Mouse (Mus musculus) limb, embryonic 12.5 days (tissue): ENCODE data around the gene Rnd1. TPM values are rescaled to one million over a fixed set of nuclear protein-coding genes. Genes with fewer than 3 reads are reported as not detected.

Source experiments
- ATAC-seq: fragments of 200-750 bp; cut with Nextera tagmentation; 2 replicates; pipeline ENCODE4 v1.8.0; 2017; ENCODE audit warnings: low read depth, moderate TSS enrichment; ENCODE audit not compliant: insufficient number of reproducible peaks, insufficient read depth, low FRiP score, low TSS enrichment
- H3K27ac ChIP-seq: fragments of 300-500 bp; sonication (generic); 2 replicates; pipeline ENCODE4 v1.5.1; 2016; ENCODE audit warnings: mild to moderate bottlenecking, moderate library complexity
- H3K27me3 ChIP-seq: fragments of 300-500 bp; sonication (generic); 2 replicates; pipeline ENCODE4 v1.6.1; 2016; ENCODE audit warnings: mild to moderate bottlenecking, moderate library complexity
- H3K36me3 ChIP-seq: fragments of 300-500 bp; sonication (generic); 2 replicates; pipeline ENCODE4 v1.6.1; 2016; ENCODE audit warnings: mild to moderate bottlenecking, moderate library complexity
- H3K4me1 ChIP-seq: fragments of 300-500 bp; sonication (generic); replicated peaks from 2 replicates; pipeline ENCODE4 v1.6.1; 2016
- H3K4me2 ChIP-seq: fragments of 300-500 bp; sonication (generic); 2 replicates; pipeline ENCODE4 v1.6.1; 2016; ENCODE audit warnings: mild to moderate bottlenecking, moderate library complexity
- H3K4me3 ChIP-seq: fragments of 300-500 bp; sonication (generic); replicated peaks from 2 replicates; pipeline ENCODE4 v1.5.1; 2016; ENCODE audit warnings: mild to moderate bottlenecking
- H3K9ac ChIP-seq: fragments of 300-500 bp; sonication (generic); replicated peaks from 2 replicates; pipeline ENCODE4 v1.6.1; 2016; ENCODE audit warnings: mild to moderate bottlenecking, moderate library complexity
- H3K9me3 ChIP-seq: fragments of 300-500 bp; sonication (generic); 2 replicates; pipeline ENCODE4 v1.6.1; 2016; ENCODE audit warnings: mild to moderate bottlenecking, moderate library complexity
- WGBS: fragments of 180-500 bp; shearing (Covaris S2); methylation state at CpG from one replicate; pipeline ENCODE4 v1.1.7; 2016; 5-methylcytosine and 5-hydroxymethylcytosine counted together
- polyA plus RNA-seq: library from polyadenylated mRNA; unstranded; fragments of >200 nt; fragmentation: Nextera tagmentation; extraction: Ambion mirVana; gene quantifications from 2 replicates; pipeline ENCODE4 v1.2.1, GENCODE M21; 2016

Rnd1 gene
- polyA plus RNA-seq, 1 experiment from 2014 or later = 0.24 TPM

GRCm38 (mm10) chr15:98699190-98700105 lies 22.2 kb upstream of the Rnd1 start:
- Histone ChIP-seq H3K27me3 (peaks cover 67% of the 10 kb centered on the region), H3K36me3 (no peaks in the 10 kb centered on the region), H3K4me3 (peak overlapping the region; percentile 35), H3K9ac (peak overlapping the region; percentile 34; the same call in 1 of the 2 replicates), H3K27ac (no peak overlapping the region), H3K4me1 (peaks cover 6% of the 10 kb centered on the region), H3K4me2 (peak overlapping the region; percentile 65), H3K9me3 (no peaks in the 10 kb centered on the region)
- ATAC-seq = 0 out of 2 replicates have a peak, but pooled peaks have one; percentile 66
- WGBS = 6% methylated on average over 40 of the region's 40 CpGs

- no peak for ATAC-seq
- Histone ChIP-seq H3K4me1 (peaks cover 20% of the 10 kb centered on the region), H3K4me3 (no peak overlapping the region), H3K36me3 (no peaks in the 10 kb centered on the region), H3K27me3 (peaks cover 36% of the 10 kb centered on the region), H3K4me2 (no peak overlapping the region; the same call in 1 of the 2 replicates), H3K9ac (no peak overlapping the region), H3K27ac (no peak overlapping the region), H3K9me3 (no peaks in the 10 kb centered on the region)
- 57% methylated on average over 8 of the region's 8 CpGs for WGBS
Observed at GRCm38 (mm10) chr15:98696216-98696615, 19.0 kb upstream of the Rnd1 start.

- no peak overlapping the region; the same call in 1 of the 2 replicates for H3K4me2 ChIP-seq
- no peak overlapping the region for H3K9ac ChIP-seq
- H3K27me3 ChIP-seq = peaks cover 32% of the 10 kb centered on the region
- no peak overlapping the region for H3K27ac ChIP-seq
- H3K36me3 ChIP-seq = no peaks in the 10 kb centered on the region
- peaks cover 20% of the 10 kb centered on the region for H3K4me1 ChIP-seq
- H3K4me3 ChIP-seq = no peak overlapping the region
- WGBS = 44% methylated on average over 9 of the region's 9 CpGs
- H3K9me3 ChIP-seq = no peaks in the 10 kb centered on the region
- no peak for ATAC-seq
Observed at GRCm38 (mm10) chr15:98695726-98696125, 18.5 kb upstream of the Rnd1 start.

GRCm38 (mm10) chr15:98692171-98692715 lies 15.0 kb upstream of the Rnd1 start:
- H3K9me3 ChIP-seq = no peaks in the 10 kb centered on the region
- H3K4me2 ChIP-seq = no peak overlapping the region
- H3K36me3 ChIP-seq = no peaks in the 10 kb centered on the region
- ATAC-seq = no peak
- H3K27ac ChIP-seq = no peak overlapping the region
- H3K4me1 ChIP-seq = peaks cover 14% of the 10 kb centered on the region
- H3K9ac ChIP-seq = no peak overlapping the region
- no peak overlapping the region for H3K4me3 ChIP-seq
- 52% methylated on average over 11 of the region's 11 CpGs for WGBS
- H3K27me3 ChIP-seq = peaks cover 10% of the 10 kb centered on the region

GRCm38 (mm10) chr15:98691486-98692147 lies 14.4 kb upstream of the Rnd1 start:
- ATAC-seq = no peak
- peaks cover 14% of the 10 kb centered on the region for H3K4me1 ChIP-seq
- H3K9me3 ChIP-seq = no peaks in the 10 kb centered on the region
- H3K27me3 ChIP-seq = peaks cover 9% of the 10 kb centered on the region
- 53% methylated on average over 7 of the region's 7 CpGs for WGBS
- no peak overlapping the region for H3K4me3 ChIP-seq
- H3K27ac ChIP-seq = no peak overlapping the region
- no peak overlapping the region for H3K9ac ChIP-seq
- H3K4me2 ChIP-seq = no peak overlapping the region
- no peaks in the 10 kb centered on the region for H3K36me3 ChIP-seq

GRCm38 (mm10) chr15:98689682-98690081 lies 12.4 kb upstream of the Rnd1 start:
- ATAC-seq = no peak
- WGBS = 69% methylated on average over 2 of the region's 2 CpGs
- no peaks in the 10 kb centered on the region for H3K9me3 ChIP-seq
- no peak overlapping the region for H3K4me3 ChIP-seq
- no peak overlapping the region for H3K9ac ChIP-seq
- H3K27ac ChIP-seq = no peak overlapping the region
- H3K36me3 ChIP-seq = no peaks in the 10 kb centered on the region
- H3K4me2 ChIP-seq = no peak overlapping the region
- H3K4me1 ChIP-seq = peaks cover 14% of the 10 kb centered on the region
- H3K27me3 ChIP-seq = no peaks in the 10 kb centered on the region; the same call in 1 of the 2 replicates

- Histone ChIP-seq H3K9me3 (no peaks in the 10 kb centered on the region), H3K36me3 (no peaks in the 10 kb centered on the region), H3K27me3 (peaks cover 14% of the 10 kb centered on the region), H3K9ac (no peak overlapping the region), H3K4me1 (no peaks in the 10 kb centered on the region), H3K27ac (no peak overlapping the region), H3K4me3 (no peak overlapping the region), H3K4me2 (no peak overlapping the region)
- no peak for ATAC-seq
- 75% methylated on average over 3 of the region's 3 CpGs for WGBS
Observed at GRCm38 (mm10) chr15:98685926-98686325, 8.7 kb upstream of the Rnd1 start.

- Histone ChIP-seq H3K36me3 (no peaks in the 10 kb centered on the region), H3K4me2 (no peak overlapping the region), H3K9me3 (no peaks in the 10 kb centered on the region), H3K4me1 (no peaks in the 10 kb centered on the region), H3K27ac (no peak overlapping the region), H3K27me3 (peaks cover 27% of the 10 kb centered on the region), H3K4me3 (no peak overlapping the region), H3K9ac (no peak overlapping the region)
- no peak for ATAC-seq
- WGBS = 88% methylated on average over 1 of the region's 1 CpGs
Observed at GRCm38 (mm10) chr15:98683746-98684145, 6.5 kb upstream of the Rnd1 start.

GRCm38 (mm10) chr15:98683177-98683576 lies 5.9 kb upstream of the Rnd1 start:
- no peak overlapping the region for H3K9ac ChIP-seq
- no peak overlapping the region for H3K4me2 ChIP-seq
- ATAC-seq = no peak
- no peaks in the 10 kb centered on the region for H3K36me3 ChIP-seq
- H3K27ac ChIP-seq = no peak overlapping the region
- H3K27me3 ChIP-seq = peaks cover 33% of the 10 kb centered on the region
- 64% methylated on average over 10 of the region's 10 CpGs for WGBS
- H3K4me1 ChIP-seq = no peaks in the 10 kb centered on the region
- H3K4me3 ChIP-seq = no peak overlapping the region
- no peaks in the 10 kb centered on the region for H3K9me3 ChIP-seq

GRCm38 (mm10) chr15:98681633-98682032 lies 4.4 kb upstream of the Rnd1 start:
- Histone ChIP-seq H3K4me3 (no peak overlapping the region), H3K27ac (no peak overlapping the region), H3K4me2 (no peak overlapping the region), H3K9me3 (no peaks in the 10 kb centered on the region), H3K9ac (no peak overlapping the region), H3K36me3 (no peaks in the 10 kb centered on the region), H3K4me1 (peaks cover 5% of the 10 kb centered on the region), H3K27me3 (peaks cover 48% of the 10 kb centered on the region)
- ATAC-seq = no peak
- 77% methylated on average over 7 of the region's 7 CpGs for WGBS

GRCm38 (mm10) chr15:98680660-98681059 lies 3.4 kb upstream of the Rnd1 start:
- H3K4me2 ChIP-seq = no peak overlapping the region
- H3K4me3 ChIP-seq = no peak overlapping the region
- H3K27ac ChIP-seq = no peak overlapping the region
- peaks cover 57% of the 10 kb centered on the region for H3K27me3 ChIP-seq
- no peaks in the 10 kb centered on the region for H3K36me3 ChIP-seq
- peaks cover 14% of the 10 kb centered on the region for H3K4me1 ChIP-seq
- H3K9me3 ChIP-seq = no peaks in the 10 kb centered on the region
- WGBS = 81% methylated on average over 8 of the region's 8 CpGs
- H3K9ac ChIP-seq = no peak overlapping the region
- no peak for ATAC-seq
